Mouse (Mus musculus): Measurements from ENCODE around the gene Ankrd33b.

Ankrd33b gene

GRCm38 (mm10) chr15:31265404-31265803 lies 102.1 kb downstream of the Ankrd33b start:
- DNase-seq (ENCODE audit: inconsistent ontology term), result no peak

GRCm38 (mm10) chr15:31264827-31265226 lies 102.7 kb downstream of the Ankrd33b start:
- DNase-seq (ENCODE audit: inconsistent ontology term), result peak; percentile 63

GRCm38 (mm10) chr15:31262361-31262760 lies 105.2 kb downstream of the Ankrd33b start:
- no peak for DNase-seq (ENCODE audit: inconsistent ontology term)

GRCm38 (mm10) chr15:31261094-31261493 lies 106.4 kb downstream of the Ankrd33b start:
- DNase-seq (ENCODE audit: inconsistent ontology term), result no peak

GRCm38 (mm10) chr15:31258693-31259439 lies 108.7 kb downstream of the Ankrd33b start:
- no peak for DNase-seq (ENCODE audit: inconsistent ontology term)

GRCm38 (mm10) chr15:31258029-31258692 lies 109.4 kb downstream of the Ankrd33b start:
- no peak for DNase-seq (ENCODE audit: inconsistent ontology term)

- no peak for DNase-seq (ENCODE audit: inconsistent ontology term)
Observed at GRCm38 (mm10) chr15:31257329-31257728, 110.2 kb downstream of the Ankrd33b start.

GRCm38 (mm10) chr15:31255762-31256161 lies 111.8 kb downstream of the Ankrd33b start:
- DNase-seq (ENCODE audit: inconsistent ontology term), result no peak

- no peak for DNase-seq (ENCODE audit: inconsistent ontology term)
Observed at GRCm38 (mm10) chr15:31254939-31255535, 112.5 kb downstream of the Ankrd33b start.

- peak; percentile 76 for DNase-seq (ENCODE audit: inconsistent ontology term)
Observed at GRCm38 (mm10) chr15:31253963-31254362, 113.6 kb downstream of the Ankrd33b start.

GRCm38 (mm10) chr15:31253380-31253779 lies 114.1 kb downstream of the Ankrd33b start:
- no peak for DNase-seq (ENCODE audit: inconsistent ontology term)

- DNase-seq (ENCODE audit: inconsistent ontology term), result no peak
Observed at GRCm38 (mm10) chr15:31252590-31253311, 114.8 kb downstream of the Ankrd33b start.

GRCm38 (mm10) chr15:31251189-31251588 lies 116.3 kb downstream of the Ankrd33b start:
- DNase-seq (ENCODE audit: inconsistent ontology term), result no peak

GRCm38 (mm10) chr15:31250676-31251075 lies 116.8 kb downstream of the Ankrd33b start:
- peak; percentile 58 for DNase-seq (ENCODE audit: inconsistent ontology term)

GRCm38 (mm10) chr15:31250027-31250426 lies 117.5 kb downstream of the Ankrd33b start:
- peak; percentile 35 for DNase-seq (ENCODE audit: inconsistent ontology term)

GRCm38 (mm10) chr15:31248882-31249281 lies 118.6 kb downstream of the Ankrd33b start:
- DNase-seq (ENCODE audit: inconsistent ontology term), result no peak

GRCm38 (mm10) chr15:31247035-31247434 lies 120.5 kb downstream of the Ankrd33b start:
- no peak for DNase-seq (ENCODE audit: inconsistent ontology term)

GRCm38 (mm10) chr15:31245934-31246333 lies 121.6 kb downstream of the Ankrd33b start:
- DNase-seq (ENCODE audit: inconsistent ontology term), result peak; percentile 77

- DNase-seq (ENCODE audit: inconsistent ontology term), result no peak
Observed at GRCm38 (mm10) chr15:31244696-31245445, 122.7 kb downstream of the Ankrd33b start.

GRCm38 (mm10) chr15:31243260-31243659 lies 124.3 kb downstream of the Ankrd33b start:
- DNase-seq (ENCODE audit: inconsistent ontology term), result no peak

Data from Muller cell, postnatal 12 days (primary cell).